Mouse (Mus musculus) lung, postnatal 10 days (tissue): ENCODE data around the gene Slc2a8.
"Not testable (repeated sequence)": the region's sequence is repeated elsewhere in the genome, so short reads cannot be mapped to it uniquely, and the experiment has no call there.

Source experiments
- DNase-seq: peaks from one replicate; pipeline ENCODE4 v3.0.0; 2021

Gene Slc2a8

GRCm38 (mm10) chr2:32981725-32982271, at the start of gene Slc2a8:
Gene Slc2a8 (minus strand): TSS chr2:32982083.
- peak; percentile 94 for DNase-seq

GRCm38 (mm10) chr2:33025040-33025439, 43.2 kb upstream of the Slc2a8 start:
- peak; percentile 54 for DNase-seq

GRCm38 (mm10) chr2:33024564-33024963, 42.7 kb upstream of the Slc2a8 start:
- peak; percentile 27 for DNase-seq

- no peak for DNase-seq
Observed at GRCm38 (mm10) chr2:33022846-33023245, 41.0 kb upstream of the Slc2a8 start.

- DNase-seq: peak; percentile 58
Observed at GRCm38 (mm10) chr2:33018026-33018425, 36.1 kb upstream of the Slc2a8 start.

GRCm38 (mm10) chr2:33017191-33017590, 35.3 kb upstream of the Slc2a8 start:
- no peak for DNase-seq

GRCm38 (mm10) chr2:33014877-33015276, 33.0 kb upstream of the Slc2a8 start:
- no peak for DNase-seq

- DNase-seq: not testable (repeated sequence)
Observed at GRCm38 (mm10) chr2:33009055-33009454, 27.2 kb upstream of the Slc2a8 start.

- DNase-seq: no peak
Observed at GRCm38 (mm10) chr2:33005041-33005440, 23.2 kb upstream of the Slc2a8 start.

GRCm38 (mm10) chr2:33002144-33002543, 20.3 kb upstream of the Slc2a8 start:
- no peak for DNase-seq

- DNase-seq: no peak
Observed at GRCm38 (mm10) chr2:32999752-33000151, 17.9 kb upstream of the Slc2a8 start.

GRCm38 (mm10) chr2:32997792-32998191, 15.9 kb upstream of the Slc2a8 start:
- DNase-seq: no peak

- no peak for DNase-seq
Observed at GRCm38 (mm10) chr2:32997081-32997480, 15.2 kb upstream of the Slc2a8 start.

GRCm38 (mm10) chr2:32992130-32992529, 10.2 kb upstream of the Slc2a8 start:
- DNase-seq: no peak

GRCm38 (mm10) chr2:32990167-32990832, 8.4 kb upstream of the Slc2a8 start:
- DNase-seq: no peak

- DNase-seq: no peak
Observed at GRCm38 (mm10) chr2:32989376-32989775, 7.5 kb upstream of the Slc2a8 start.

- DNase-seq: no peak
Observed at GRCm38 (mm10) chr2:32985844-32986243, 4.0 kb upstream of the Slc2a8 start.

GRCm38 (mm10) chr2:32983617-32984016, 1.7 kb upstream of the Slc2a8 start:
- no peak for DNase-seq

GRCm38 (mm10) chr2:32982700-32983099, 817 bp upstream of the Slc2a8 start:
- no peak for DNase-seq

GRCm38 (mm10) chr2:32981281-32981680, 602 bp downstream of the Slc2a8 start:
- peak; percentile 35 for DNase-seq

- DNase-seq: no peak
Observed at GRCm38 (mm10) chr2:32979675-32980074, 2.2 kb downstream of the Slc2a8 start.

GRCm38 (mm10) chr2:32978675-32979074, 3.2 kb downstream of the Slc2a8 start:
- no peak for DNase-seq

- DNase-seq: no peak
Observed at GRCm38 (mm10) chr2:32977114-32977513, 4.8 kb downstream of the Slc2a8 start.

- no peak for DNase-seq
Observed at GRCm38 (mm10) chr2:32974216-32974615, 7.7 kb downstream of the Slc2a8 start.

GRCm38 (mm10) chr2:32971235-32971634, 10.6 kb downstream of the Slc2a8 start:
- DNase-seq: no peak
